Comparison of ENCODE assay signal across 9 mouse cellular contexts in the genomic region with DNA sequence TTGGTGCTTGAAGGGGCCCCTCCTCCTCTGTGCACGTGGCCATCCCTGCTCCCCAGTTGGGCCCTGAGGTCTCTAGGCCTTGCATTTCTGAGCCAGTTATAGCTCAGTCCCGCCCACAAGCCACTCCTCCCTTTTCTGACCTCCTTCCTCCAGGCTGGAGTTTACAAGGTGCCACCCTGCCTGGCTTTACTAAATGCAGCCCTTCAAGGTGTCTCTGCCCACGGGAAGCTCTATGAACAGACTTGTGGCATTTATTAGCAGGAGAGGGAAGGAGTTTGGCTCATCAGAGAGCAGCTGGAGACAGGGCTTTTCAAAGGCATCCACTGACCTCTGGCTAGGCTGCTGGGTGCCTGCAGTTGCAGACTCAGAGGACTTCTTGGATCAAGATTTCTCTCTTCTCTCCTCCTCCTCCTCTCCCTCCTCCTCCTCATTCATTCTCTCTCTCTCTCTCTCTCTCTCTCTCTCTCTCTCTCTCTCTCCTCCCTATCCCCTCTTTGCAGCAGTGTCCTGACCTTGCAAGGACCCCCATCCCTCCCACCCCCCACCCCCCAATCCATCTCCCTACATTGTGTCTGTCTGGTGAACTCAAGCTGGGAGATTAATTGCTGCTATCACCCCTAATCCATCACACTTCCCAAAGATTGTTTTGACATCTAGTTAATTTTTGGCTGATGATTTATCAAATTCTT.
A peak's percentile ranks its signal among the peaks of the same experiment; 100 is the strongest.
DNase-seq lines count a peak whose midpoint lies in the region; ATAC-seq and TF ChIP-seq lines count a peak whose summit lies in the region.
"Had no signal": no experiment of that assay in that cellular context is flagged by ENCODE, and none has a peak within 500 bp of the region (broad histone marks: within the 10 kb centered on the region; RNA-seq: fewer than 3 reads in every experiment).

No protein-coding gene starts in this region.

- H3K36me3 ChIP-seq in heart, embryonic 11.5 days (ENCODE audit: control insufficient read depth, insufficient read depth, low read length) = no peaks in the 10 kb centered on the region
- no peaks in the 10 kb centered on the region for H3K36me3 ChIP-seq in embryonic facial prominence, embryonic 12.5 days
- H3K36me3 ChIP-seq in hindbrain, embryonic 13.5 days = no peaks in the 10 kb centered on the region
- H3K36me3 ChIP-seq in limb, embryonic 15.5 days = no peaks in the 10 kb centered on the region
- no peaks in the 10 kb centered on the region for H3K36me3 ChIP-seq in stomach, postnatal 0 days (ENCODE audit: control insufficient read depth, insufficient read depth, low read length)
- H3K36me3 ChIP-seq: embryonic facial prominence, embryonic 13.5 days had no signal

- TF ChIP-seq CTCF in stomach, postnatal 0 days (IDR thresholded peaks at IDR 0.05; ENCODE audit: low read depth) = no peak

- peak; percentile 55 to 61 for DNase-seq in heart, adult 18-20 months
- peak; percentile 26 for DNase-seq in stomach, postnatal 0 days (ENCODE audit: low spot score)
- no peak for DNase-seq in thymus, postnatal 4 days
- DNase-seq in adipocyte (ENCODE audit: low spot score) = no peak

- WGBS in heart, embryonic 11.5 days (ENCODE audit: insufficient replicate concordance) = 10% methylated on average over 3 of the region's 3 CpGs
- 5% methylated on average over 3 of the region's 3 CpGs for WGBS in embryonic facial prominence, embryonic 12.5 days
- WGBS in hindbrain, embryonic 13.5 days = 3% methylated on average over 3 of the region's 3 CpGs
- WGBS in limb, embryonic 15.5 days = 6% methylated on average over 3 of the region's 3 CpGs
- 4% methylated on average over 3 of the region's 3 CpGs for WGBS in stomach, postnatal 0 days

- ATAC-seq in heart, embryonic 11.5 days (replicated peaks; ENCODE audit: insufficient number of reproducible peaks, low FRiP score, low TSS enrichment) = no peak
- ATAC-seq in embryonic facial prominence, embryonic 12.5 days (ENCODE audit: insufficient number of reproducible peaks, insufficient read depth, low FRiP score, low TSS enrichment) = peak; percentile 69; the same call in 1 of the 2 replicates
- no peak for ATAC-seq in hindbrain, embryonic 13.5 days (ENCODE audit: low FRiP score)
- ATAC-seq in limb, embryonic 15.5 days (ENCODE audit: insufficient number of reproducible peaks, low FRiP score, low TSS enrichment, low read depth) = peak; percentile 56
- ATAC-seq in stomach, postnatal 0 days (ENCODE audit: low FRiP score, low TSS enrichment) = 0 out of 2 replicates have a peak, but pooled peaks have one; percentile 64

- H3K4me1 ChIP-seq in heart, embryonic 11.5 days (ENCODE audit: control insufficient read depth, insufficient read depth, low read length) = peaks cover 3% of the 10 kb centered on the region; the same call in 1 of the 2 replicates
- peaks cover 10% of the 10 kb centered on the region; the same call in 1 of the 2 replicates for H3K4me1 ChIP-seq in embryonic facial prominence, embryonic 12.5 days
- peaks cover 13% of the 10 kb centered on the region for H3K4me1 ChIP-seq in hindbrain, embryonic 13.5 days (replicated peaks)
- peaks cover 20% of the 10 kb centered on the region for H3K4me1 ChIP-seq in limb, embryonic 15.5 days
- no peaks in the 10 kb centered on the region for H3K4me1 ChIP-seq in stomach, postnatal 0 days (replicated peaks; ENCODE audit: control insufficient read depth, insufficient read depth)

- H3K4me3 ChIP-seq in heart, embryonic 11.5 days (ENCODE audit: low read depth, low read length) = no peak overlapping the region
- no peak overlapping the region for H3K4me3 ChIP-seq in embryonic facial prominence, embryonic 12.5 days
- H3K4me3 ChIP-seq in hindbrain, embryonic 13.5 days = no peak overlapping the region
- H3K4me3 ChIP-seq in limb, embryonic 15.5 days = no peak overlapping the region
- H3K4me3 ChIP-seq in stomach, postnatal 0 days (ENCODE audit: low read depth, low read length) = no peak overlapping the region
- H3K4me3 ChIP-seq: embryonic facial prominence, embryonic 13.5 days had no signal

- no peaks in the 10 kb centered on the region for H3K27me3 ChIP-seq in heart, embryonic 11.5 days (ENCODE audit: control insufficient read depth, insufficient read depth, low read length)
- H3K27me3 ChIP-seq in embryonic facial prominence, embryonic 12.5 days = no peaks in the 10 kb centered on the region
- H3K27me3 ChIP-seq in hindbrain, embryonic 13.5 days = no peaks in the 10 kb centered on the region; the same call in 1 of the 2 replicates
- H3K27me3 ChIP-seq in limb, embryonic 15.5 days = peaks cover 10% of the 10 kb centered on the region; the same call in 1 of the 2 replicates
- H3K27me3 ChIP-seq in stomach, postnatal 0 days (ENCODE audit: control insufficient read depth, insufficient read depth, low read length) = no peaks in the 10 kb centered on the region
- H3K27me3 ChIP-seq: embryonic facial prominence, embryonic 13.5 days had no signal

- no peak overlapping the region for H3K9ac ChIP-seq in heart, embryonic 11.5 days (ENCODE audit: low read depth, low read length)
- no peak overlapping the region for H3K9ac ChIP-seq in embryonic facial prominence, embryonic 12.5 days
- H3K9ac ChIP-seq in hindbrain, embryonic 13.5 days = no peak overlapping the region
- H3K9ac ChIP-seq in limb, embryonic 15.5 days = no peak overlapping the region
- H3K9ac ChIP-seq in stomach, postnatal 0 days (ENCODE audit: low read length) = no peak overlapping the region
- H3K9ac ChIP-seq: embryonic facial prominence, embryonic 13.5 days had no signal

- H3K4me2 ChIP-seq in heart, embryonic 11.5 days = no peak overlapping the region
- no peak overlapping the region for H3K4me2 ChIP-seq in embryonic facial prominence, embryonic 12.5 days (replicated peaks)
- no peak overlapping the region for H3K4me2 ChIP-seq in hindbrain, embryonic 13.5 days
- H3K4me2 ChIP-seq in limb, embryonic 15.5 days = 0 out of 2 replicates have a peak overlapping the region, but pooled peaks have one; percentile 1
- H3K4me2 ChIP-seq in stomach, postnatal 0 days (replicated peaks; ENCODE audit: low read depth) = no peak overlapping the region
- H3K4me2 ChIP-seq: embryonic facial prominence, embryonic 13.5 days had no signal

- no peak for TF ChIP-seq EP300 in stomach, postnatal 0 days (optimal IDR thresholded peaks at IDR 0.05)

- no peaks in the 10 kb centered on the region for H3K9me3 ChIP-seq in heart, embryonic 11.5 days (replicated peaks; ENCODE audit: control insufficient read depth, low read length)
- H3K9me3 ChIP-seq in embryonic facial prominence, embryonic 12.5 days = no peaks in the 10 kb centered on the region
- no peaks in the 10 kb centered on the region for H3K9me3 ChIP-seq in hindbrain, embryonic 13.5 days
- no peaks in the 10 kb centered on the region for H3K9me3 ChIP-seq in limb, embryonic 15.5 days
- no peaks in the 10 kb centered on the region for H3K9me3 ChIP-seq in stomach, postnatal 0 days (ENCODE audit: control insufficient read depth, low read length)
- H3K9me3 ChIP-seq: embryonic facial prominence, embryonic 13.5 days had no signal

- no peak overlapping the region for H3K27ac ChIP-seq in heart, embryonic 11.5 days (ENCODE audit: low read depth, low read length)
- no peak overlapping the region for H3K27ac ChIP-seq in embryonic facial prominence, embryonic 12.5 days
- peak overlapping the region; percentile 25 for H3K27ac ChIP-seq in hindbrain, embryonic 13.5 days
- H3K27ac ChIP-seq in limb, embryonic 15.5 days = no peak overlapping the region; the same call in none of the 2 replicates
- no peak overlapping the region; the same call in 1 of the 2 replicates for H3K27ac ChIP-seq in stomach, postnatal 0 days (replicated peaks)
- H3K27ac ChIP-seq: embryonic facial prominence, embryonic 13.5 days had no signal

Comparison
In these comparisons a context has a peak if more than half of its experiments do, and no peak if none do; other contexts are left out.
1. DNase-seq: peak in heart, adult 18-20 months (2 of 2) and stomach, postnatal 0 days (single experiment); none in thymus, postnatal 4 days (single experiment) and adipocyte (single experiment).
2. ATAC-seq: peak in embryonic facial prominence, embryonic 12.5 days (single experiment), limb, embryonic 15.5 days (single experiment) and stomach, postnatal 0 days (single experiment); none in heart, embryonic 11.5 days (single experiment) and hindbrain, embryonic 13.5 days (single experiment).